Mouse (Mus musculus) liver, embryonic 14.5 days (tissue): ENCODE data around the gene Skint1.

Source experiments
- CTCF ChIP-seq: IDR thresholded peaks from 2 replicates; pipeline ENCODE4 v1.5.1; 2016; ENCODE audit warnings: antibody characterized with exemption, low read depth, control low read depth
- EP300 ChIP-seq: IDR thresholded peaks from 2 replicates; pipeline ENCODE4 v1.6.1; 2016; ENCODE audit warnings: antibody characterized with exemption, low read depth

GRCm38 (mm10) chr4:112005969-112006368, at the start of gene Skint1:
- TF ChIP-seq CTCF (no peak), EP300 (no peak)
